Mouse (Mus musculus) neural tube, embryonic 10.5 days (tissue): ENCODE measurements around the gene Capn2.

Source experiments
- DNase-seq: peaks from one replicate; pipeline ENCODE4 v3.0.0-alpha.2; 2017; ENCODE audit warnings: low spot score; ENCODE audit errors: extremely low spot score

Gene Capn2

DNA sequence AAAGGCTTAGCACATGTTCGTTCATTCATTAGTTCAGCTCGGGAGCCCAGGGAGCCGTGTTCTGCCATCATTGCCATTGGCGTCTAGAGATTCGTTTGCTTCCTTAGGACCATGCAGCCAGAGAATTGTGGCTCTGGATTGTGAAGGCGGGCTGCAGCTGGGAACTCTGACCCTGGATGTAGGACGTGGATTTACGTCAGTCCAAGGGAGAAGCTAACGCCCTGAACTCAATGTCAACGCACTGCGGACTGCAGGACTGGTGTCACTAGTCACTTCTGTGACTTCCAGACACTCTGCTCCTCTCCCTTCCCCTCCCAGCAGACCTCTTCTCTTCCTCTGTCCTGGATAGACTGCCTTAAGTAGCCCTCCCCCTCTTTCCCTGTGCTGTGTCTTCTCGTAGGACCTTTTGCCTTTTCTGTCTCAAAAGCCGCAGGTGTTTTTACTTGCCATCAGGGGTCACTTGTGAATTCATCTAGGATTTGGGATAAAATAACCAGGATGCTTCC is 9.9 kb upstream of the Capn2 start:
- no peak for DNase-seq

GRCm38 (mm10) chr1:182525601-182526000 is 8.2 kb upstream of the Capn2 start:
- DNase-seq, result no peak

DNA sequence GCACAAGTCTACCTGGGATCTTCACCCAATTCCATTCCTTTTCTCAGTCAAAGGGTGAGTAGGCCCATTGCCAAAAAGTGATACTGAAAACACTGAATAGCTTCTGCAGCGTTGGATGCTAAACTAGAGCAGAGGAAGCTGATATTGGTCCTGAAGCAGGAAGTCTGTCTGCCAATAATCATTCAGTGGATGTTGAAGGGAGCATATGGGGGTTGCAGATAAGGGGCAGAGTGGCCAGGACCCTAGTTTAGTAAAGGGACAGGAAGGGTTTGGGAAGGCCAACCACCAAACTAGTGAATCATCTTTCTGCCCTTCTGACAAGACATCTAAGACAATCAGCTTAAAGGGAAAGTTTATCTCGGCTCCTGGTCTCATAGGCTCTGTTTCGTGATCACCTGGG is 6.3 kb upstream of the Capn2 start:
- DNase-seq, result no peak

DNA sequence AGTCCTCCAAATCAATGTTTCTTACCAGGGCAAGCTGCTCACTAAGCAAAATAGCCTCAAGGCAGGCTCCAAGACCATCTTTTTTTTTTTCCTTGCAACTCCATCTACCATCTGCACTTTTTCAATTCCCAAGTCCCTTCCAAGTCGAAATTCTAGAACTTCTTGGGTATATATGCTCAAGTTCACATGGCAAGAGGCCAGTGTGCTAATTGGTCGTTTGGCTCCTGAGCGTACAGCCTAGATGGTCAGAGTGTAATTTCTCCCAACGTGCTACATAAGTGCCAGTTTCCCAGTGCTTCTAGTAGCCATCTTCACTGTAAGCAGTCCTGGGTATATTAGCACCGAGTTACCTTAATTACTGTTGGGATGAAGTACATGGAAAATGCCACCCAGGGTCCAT is 5.6 kb upstream of the Capn2 start:
- DNase-seq, result no peak

GRCm38 (mm10) chr1:182520938-182521500 is 3.6 kb upstream of the Capn2 start:
- DNase-seq, result no peak

GRCm38 (mm10) chr1:182520091-182520937 is 2.9 kb upstream of the Capn2 start:
- peak; percentile 38 for DNase-seq

- DNase-seq, result no peak
Observed at GRCm38 (mm10) chr1:182519341-182519740, 1.9 kb upstream of the Capn2 start.

DNA sequence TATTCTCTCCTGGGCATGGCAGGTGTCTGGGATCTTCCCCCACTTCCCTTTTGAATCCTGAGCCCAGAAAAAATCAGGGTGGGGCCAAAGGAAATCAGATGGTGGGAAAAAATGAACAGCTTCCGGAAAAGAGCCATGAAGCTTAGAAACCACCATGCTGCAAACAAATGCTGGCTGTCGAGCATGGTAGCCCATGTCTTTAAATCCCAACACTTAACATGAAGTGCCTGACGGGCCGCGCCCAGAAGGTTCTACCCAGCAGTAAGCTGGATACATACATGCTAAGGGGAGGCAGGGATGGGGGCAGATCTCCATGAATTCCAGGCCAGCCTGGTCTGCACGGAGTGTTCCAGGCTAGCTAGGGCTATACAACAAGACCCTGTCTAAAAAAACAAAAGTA is 1.4 kb upstream of the Capn2 start:
- DNase-seq, result no peak

GRCm38 (mm10) chr1:182518143-182518680 is 804 bp upstream of the Capn2 start:
- DNase-seq, result no peak

GRCm38 (mm10) chr1:182517677-182518011 is 236 bp upstream of the Capn2 start:
- DNase-seq, result no peak

DNA sequence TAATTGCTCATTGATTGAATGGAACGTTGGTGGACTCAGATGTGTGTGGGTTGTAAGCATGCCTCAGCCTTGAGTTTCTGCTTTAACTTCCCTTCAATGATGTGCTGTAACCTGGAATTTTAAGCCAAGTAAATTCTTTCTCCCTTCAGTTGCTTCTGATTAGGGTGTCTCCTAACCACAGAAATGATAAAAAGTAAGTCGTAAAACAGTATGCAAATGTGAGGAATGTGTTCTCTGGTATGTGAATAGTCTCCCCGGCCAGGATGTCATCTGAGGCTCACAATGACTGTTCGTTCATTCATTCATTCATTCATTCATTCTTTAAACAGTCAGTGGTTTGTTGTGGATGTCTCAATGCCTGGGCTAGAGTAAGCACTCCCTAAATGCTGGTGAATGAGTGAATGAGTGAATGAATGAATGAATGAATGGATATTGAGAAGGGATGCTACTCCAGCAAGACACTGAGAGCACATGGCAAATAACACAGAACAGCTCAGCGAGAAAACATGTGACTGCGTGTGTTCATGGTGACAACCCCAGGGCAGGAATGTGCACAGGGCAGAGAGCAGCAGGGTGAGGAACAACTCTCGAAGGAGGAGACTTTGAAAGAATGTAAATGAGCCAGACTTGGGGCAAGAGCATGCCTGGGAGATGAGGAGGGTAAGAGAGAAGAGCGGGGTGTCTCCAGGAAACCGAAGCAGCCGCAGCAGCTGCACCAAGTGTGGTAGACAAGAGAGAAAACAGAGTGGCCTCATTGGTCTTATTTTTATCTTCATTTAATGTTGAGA is 2.4 kb downstream of the Capn2 start:
- DNase-seq, result no peak

GRCm38 (mm10) chr1:182513714-182514113 is 3.7 kb downstream of the Capn2 start:
- DNase-seq, result no peak

- DNase-seq, result no peak
Observed at GRCm38 (mm10) chr1:182512901-182513410, 4.5 kb downstream of the Capn2 start.

DNA sequence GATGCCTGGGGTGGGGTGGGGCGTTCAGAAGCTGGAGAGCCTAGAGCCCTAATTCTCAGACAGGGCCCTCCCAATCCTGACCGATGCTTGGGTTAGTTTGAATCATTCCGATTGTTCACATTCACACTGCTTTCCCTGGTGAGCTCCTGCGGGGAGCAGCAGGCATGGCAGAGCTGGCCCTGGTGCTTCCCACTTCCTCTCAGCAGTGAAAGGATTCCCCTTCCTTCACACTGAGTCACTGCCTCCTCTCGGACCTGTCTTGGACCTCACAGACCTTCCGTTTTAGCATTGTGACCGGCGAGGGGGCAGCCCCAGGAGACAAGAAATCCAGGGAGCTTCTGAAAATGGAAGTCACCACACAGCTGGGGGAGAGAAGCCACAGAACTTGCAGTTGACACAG is 5.6 kb downstream of the Capn2 start:
- no peak for DNase-seq

DNA sequence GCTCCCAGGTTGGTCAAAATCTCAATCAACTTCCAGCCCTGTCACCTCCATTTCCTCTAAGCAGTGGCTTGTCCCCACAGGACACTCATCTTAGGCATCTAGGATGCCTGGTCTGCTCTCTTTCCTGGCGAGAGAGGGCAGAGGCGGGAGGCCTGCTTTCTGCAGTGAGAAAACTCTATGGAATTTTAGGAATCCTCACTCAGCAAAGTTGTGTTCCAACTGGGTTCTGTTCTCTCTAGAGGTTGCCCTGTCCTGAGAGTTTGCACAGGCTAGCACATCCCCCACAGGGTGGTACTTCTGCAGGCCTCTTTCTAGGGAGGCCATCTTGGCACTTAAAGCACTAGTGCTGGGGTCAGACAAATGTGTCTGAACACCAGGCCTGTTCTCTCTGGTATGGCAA is 6.3 kb downstream of the Capn2 start:
- no peak for DNase-seq

DNA sequence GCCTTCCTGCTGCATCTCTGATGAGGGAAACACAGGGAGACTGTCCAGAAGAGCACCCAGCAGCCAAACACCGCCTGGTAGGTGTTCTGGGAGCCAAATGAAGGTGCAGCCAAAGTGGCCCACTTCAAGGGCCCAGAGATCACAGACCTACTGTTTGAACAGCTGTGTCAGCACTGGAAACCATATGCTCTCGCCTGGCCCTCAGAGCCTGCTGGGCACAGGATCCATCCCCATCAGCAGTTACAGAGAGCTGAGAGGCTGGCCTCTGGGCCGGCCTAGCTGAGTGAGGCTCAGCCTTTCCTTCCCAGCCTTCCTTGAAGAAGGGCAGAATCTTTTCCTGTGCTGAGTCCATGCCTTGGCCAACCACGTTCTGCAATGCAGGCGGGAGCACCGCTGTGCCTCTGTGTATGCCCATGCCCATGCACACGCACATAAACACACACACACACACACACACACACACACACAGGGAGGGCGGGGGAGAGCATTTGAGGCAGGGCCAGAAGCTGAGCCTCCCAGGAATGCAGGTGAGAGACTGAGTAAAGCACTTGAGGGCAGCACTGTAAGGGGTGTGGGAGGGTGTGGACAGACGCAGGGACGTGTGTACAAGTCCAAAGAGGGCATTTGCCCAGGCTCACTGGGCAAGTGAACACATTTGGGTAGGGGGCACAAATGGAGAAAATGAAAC is 8.2 kb downstream of the Capn2 start:
- DNase-seq, result no peak

- DNase-seq, result no peak
Observed at GRCm38 (mm10) chr1:182506229-182506986, 11.0 kb downstream of the Capn2 start.

DNA sequence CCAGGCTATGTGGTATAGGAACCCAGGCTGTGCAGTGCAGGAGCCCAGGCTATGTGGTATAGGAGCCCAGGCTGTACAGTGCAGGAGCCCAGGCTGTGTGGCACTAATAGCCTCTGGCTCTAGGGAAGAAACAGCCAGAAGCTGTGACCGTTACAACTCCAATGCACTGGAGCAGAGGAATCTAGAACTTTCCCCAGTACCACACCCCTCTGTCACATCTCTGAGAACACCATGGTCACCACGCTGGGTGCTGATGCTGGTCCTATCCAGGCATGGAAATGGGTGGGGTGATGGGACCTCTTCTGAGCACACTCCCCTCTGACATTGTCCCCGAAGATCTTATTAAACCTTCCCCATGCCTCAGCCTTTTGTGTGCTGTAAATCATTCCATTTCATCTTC is 12.1 kb downstream of the Capn2 start:
- no peak for DNase-seq

GRCm38 (mm10) chr1:182504223-182504622 is 13.2 kb downstream of the Capn2 start:
- no peak for DNase-seq

DNA sequence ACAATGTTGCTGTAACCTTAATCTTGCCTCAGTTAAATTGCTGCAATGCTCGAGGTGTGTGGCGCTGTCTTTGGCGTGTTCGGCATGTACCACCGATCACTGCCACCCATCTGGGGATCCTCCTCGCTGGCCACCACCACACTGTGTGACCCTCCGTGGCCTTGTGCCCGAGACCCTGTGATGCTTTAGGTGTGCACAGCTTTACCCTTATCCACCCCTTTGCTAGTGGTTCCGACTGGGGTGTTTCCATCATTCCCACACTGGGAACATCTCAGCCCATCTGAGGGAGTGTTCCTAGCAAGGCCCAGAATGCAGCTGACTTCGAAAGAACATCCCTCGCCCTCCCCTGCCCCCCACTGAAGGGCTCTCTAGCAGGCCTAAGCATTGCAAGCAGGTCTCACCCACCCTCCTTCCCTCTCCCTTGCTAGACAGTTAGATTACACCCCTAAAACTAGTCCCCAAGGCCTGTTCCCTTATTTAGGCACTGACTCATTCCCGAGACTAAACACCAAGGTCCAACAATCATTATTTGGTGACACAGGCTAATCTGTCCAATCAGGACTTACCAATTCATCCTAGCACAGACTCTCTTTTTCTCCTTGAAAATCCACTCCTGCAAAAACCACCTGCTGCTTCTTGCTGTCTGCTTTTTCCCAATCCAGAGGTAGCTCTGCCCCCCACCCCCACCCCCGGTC is 14.1 kb downstream of the Capn2 start:
- no peak for DNase-seq
